Mouse (Mus musculus): ENCODE data around the gene Strada. TPM values are rescaled to one million over a fixed set of nuclear protein-coding genes. Genes with fewer than 3 reads are reported as not detected.

The Strada gene
- polyA plus RNA-seq (2012; fragmentation: generic; extraction: Trizol): 10 to 100 TPM; 15.6 to 21.2 TPM

DNA sequence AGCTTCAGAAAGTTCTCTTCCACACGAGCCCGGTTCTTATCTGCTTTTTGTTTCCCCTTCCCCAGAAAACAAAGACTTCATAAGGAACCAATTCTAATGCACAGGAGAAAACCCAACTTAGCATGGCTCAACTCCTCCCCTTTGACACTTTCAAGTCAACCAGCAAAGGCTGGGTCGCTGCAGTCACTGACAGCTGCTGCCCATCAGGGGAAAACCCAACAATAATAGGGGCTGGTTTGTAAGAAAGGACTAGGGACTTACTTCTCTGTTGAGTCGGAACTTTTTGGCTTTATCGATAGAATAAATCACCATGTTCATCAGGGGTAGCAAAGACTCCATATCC lies at the start of gene Strada:
Gene Strada (minus strand): TSS at position 46 of the 343 bp plus-strand sequence.

DNA sequence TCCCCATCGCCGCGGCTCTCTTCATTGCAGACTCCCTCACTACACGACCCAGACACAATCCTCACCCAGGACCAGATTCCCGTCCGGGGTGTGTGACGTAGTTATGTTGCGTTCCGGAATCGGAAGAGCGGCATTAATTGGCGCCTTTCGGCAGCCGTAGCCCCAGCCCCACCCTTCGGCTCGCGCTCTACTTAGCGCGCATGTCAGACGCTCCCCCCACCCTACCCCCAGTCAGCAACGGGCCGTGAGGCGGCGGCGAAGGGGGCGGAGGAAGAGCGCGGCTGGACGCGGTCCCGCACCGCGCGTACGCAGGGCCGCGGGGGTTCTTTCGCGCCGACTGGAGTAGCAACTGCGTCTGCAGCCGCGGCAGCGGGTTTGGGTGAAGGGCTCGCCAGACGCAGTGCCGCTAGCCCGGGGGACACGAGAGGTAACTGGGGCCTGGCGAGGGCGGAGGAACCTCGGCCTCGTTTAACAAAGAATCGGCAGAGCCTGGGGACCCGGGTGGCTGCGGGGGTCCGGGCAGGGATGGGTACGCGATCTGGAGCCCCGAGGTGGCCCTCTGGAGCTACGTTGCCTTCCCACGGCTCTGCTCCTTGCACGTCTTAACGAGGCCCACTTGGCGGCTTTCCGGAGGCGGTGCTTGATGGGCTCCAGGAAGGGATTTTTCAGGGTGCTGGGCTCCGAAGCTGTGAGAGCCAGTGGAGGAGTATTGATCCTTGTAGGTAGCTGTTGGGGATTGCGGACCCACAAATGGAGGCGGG lies 14.9 kb upstream of the Strada start, which contains the start of gene Ddx42:
Gene Ddx42 (plus strand): TSS at position 197 of the 761 bp plus-strand sequence.

DNA sequence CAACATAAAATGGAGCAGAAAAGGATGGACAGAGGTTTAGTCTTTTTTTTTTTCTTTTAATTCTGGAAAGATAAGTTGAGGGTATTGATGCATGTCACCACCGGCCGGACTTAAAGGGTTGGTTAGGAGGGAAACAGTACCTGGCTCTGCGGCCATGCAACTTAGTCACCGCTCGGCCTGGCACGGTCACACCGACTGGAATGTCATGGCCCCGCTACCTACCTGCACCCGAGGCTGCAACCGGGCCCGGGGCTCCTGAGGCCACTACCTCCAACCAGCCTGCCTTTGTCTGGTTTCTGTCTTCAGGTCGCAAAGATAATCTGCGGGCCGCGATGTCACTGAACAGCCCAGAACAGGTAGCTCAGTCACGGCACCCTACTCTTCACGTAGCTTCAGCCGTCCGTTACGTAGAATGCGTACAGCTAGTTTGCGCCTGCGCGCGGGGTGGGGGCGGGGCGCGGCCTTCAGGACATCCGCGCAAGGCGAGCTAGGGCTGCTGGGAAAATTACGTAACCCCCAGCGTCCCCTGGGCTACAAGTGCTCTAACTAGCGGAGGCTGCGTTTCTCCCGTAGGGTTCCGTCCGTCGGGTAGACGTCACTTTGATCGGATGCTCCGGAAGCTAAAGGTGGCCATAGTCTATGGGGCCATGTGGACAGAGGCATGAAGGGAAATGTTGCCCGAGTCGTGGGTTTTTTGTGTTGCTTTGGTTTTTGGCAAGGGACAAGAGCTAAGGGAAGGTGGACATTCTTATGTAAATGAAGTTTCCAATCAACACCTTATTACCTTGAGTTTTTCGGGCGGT lies 14.2 kb upstream of the Strada start, which contains the start of gene Ccdc47:
Gene Ccdc47 (minus strand): TSS at position 418 of the 803 bp plus-strand sequence.

DNA sequence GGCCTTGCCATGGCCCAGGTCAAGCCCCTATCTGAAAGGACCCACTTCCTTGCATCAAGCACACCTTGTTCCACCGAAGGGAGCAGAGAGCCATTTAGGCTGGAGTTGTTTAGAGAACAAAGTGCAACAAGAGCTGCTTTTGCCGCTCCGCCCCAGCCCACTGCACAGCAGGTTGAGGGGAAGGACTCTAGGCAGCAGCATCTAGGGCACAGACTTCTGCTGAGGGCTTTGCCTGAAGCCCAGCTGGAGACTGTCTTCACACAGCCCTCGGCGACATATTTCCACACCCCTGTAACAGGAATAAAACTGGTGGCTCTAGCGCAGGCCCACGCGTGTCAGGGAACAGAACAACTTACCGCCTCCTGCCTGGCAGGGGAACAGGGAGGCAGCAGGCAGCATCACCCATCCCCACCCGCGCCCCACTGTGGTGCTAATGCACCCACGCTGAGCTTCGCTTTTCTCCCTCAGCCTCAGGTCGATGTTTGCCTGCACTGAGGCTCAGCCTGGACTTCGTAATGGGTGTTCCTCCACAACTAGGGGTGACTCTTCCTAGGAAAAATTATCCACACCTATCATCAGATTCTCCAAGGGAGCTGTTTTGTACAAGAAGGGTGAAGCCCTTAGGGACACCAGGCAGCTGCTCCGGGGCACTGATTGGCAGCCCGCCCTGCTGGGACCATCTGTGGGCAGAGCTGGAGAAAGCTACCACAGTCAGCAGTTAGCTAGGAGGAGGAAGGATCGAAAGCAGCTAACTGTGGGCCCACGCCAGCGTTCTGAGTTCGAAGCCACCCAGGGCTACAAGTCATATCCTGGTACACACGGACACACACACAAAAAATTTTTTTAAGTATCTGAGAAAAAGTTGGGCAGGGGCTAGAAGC lies 40.9 kb downstream of the Strada start, which contains the start of the genes Gm10840 and Limd2:
Gene Gm10840 (plus strand): TSS at position 10 of the 881 bp plus-strand sequence.
Gene Limd2 (minus strand): TSS at position 20 of the 881 bp plus-strand sequence.

Other genes with a start within 250 kb of the Strada start
- gene Cyb561, start 248.8 kb downstream of the Strada start, polyA plus RNA-seq (2012; fragmentation: generic; extraction: Trizol): under 1 TPM; 0.14 to 0.15 TPM
- not detected for gene Ace, start 234.2 kb downstream of the Strada start, polyA plus RNA-seq (2012; fragmentation: generic; extraction: Trizol)
- gene Ace3, start 207.5 kb downstream of the Strada start, polyA plus RNA-seq (2012; fragmentation: generic; extraction: Trizol): not detected
- gene Kcnh6, start 194.0 kb downstream of the Strada start, polyA plus RNA-seq (2012; fragmentation: generic; extraction: Trizol): not detected
- 10 to 100 TPM; 17.9 to 41.8 TPM for gene Dcaf7, start 165.3 kb downstream of the Strada start, polyA plus RNA-seq (2012; fragmentation: generic; extraction: Trizol)
- gene Taco1, start 136.1 kb downstream of the Strada start, polyA plus RNA-seq (2012; fragmentation: generic; extraction: Trizol): 10 to 100 TPM in 1 of 2 experiments, 1 to 10 TPM in 1; 8.3 to 12.9 TPM
- 10 to 100 TPM in 1 of 2 experiments, 1 to 10 TPM in 1; 9.4 to 26.9 TPM for gene Map3k3, start 117.6 kb downstream of the Strada start, polyA plus RNA-seq (2012; fragmentation: generic; extraction: Trizol)
- gene Gm10840, start 41.3 kb downstream of the Strada start, polyA plus RNA-seq (2012; fragmentation: generic; extraction: Trizol): 1 to 10 TPM in 1 of 2 experiments, not detected in 1; 1.1 TPM
- 10 to 100 TPM; 71.9 to 89.6 TPM for gene Limd2, start 41.3 kb downstream of the Strada start, polyA plus RNA-seq (2012; fragmentation: generic; extraction: Trizol)
- gene Ccdc47, start 14.2 kb upstream of the Strada start, polyA plus RNA-seq (2012; fragmentation: generic; extraction: Trizol): 10 to 100 TPM in 1 of 2 experiments, 1 to 10 TPM in 1; 3.0 to 18.7 TPM
- gene Ddx42, start 14.8 kb upstream of the Strada start, polyA plus RNA-seq (2012; fragmentation: generic; extraction: Trizol): 10 to 100 TPM in 1 of 2 experiments, 1 to 10 TPM in 1; 2.8 to 28.5 TPM
- 10 to 100 TPM; 19.5 to 25.6 TPM for gene Ftsj3, start 53.9 kb upstream of the Strada start, polyA plus RNA-seq (2012; fragmentation: generic; extraction: Trizol)
- 100 to 1,000 TPM; 181 to 374 TPM for gene Psmc5, start 54.0 kb upstream of the Strada start, polyA plus RNA-seq (2012; fragmentation: generic; extraction: Trizol)
- 10 to 100 TPM; 42.5 to 74.2 TPM for gene Smarcd2, start 70.8 kb upstream of the Strada start, polyA plus RNA-seq (2012; fragmentation: generic; extraction: Trizol)
- under 1 TPM; 0.07 to 0.14 TPM for gene Tcam1, start 74.5 kb upstream of the Strada start, polyA plus RNA-seq (2012; fragmentation: generic; extraction: Trizol)
- under 1 TPM; 0.05 to 0.09 TPM for gene Gh, start 99.7 kb upstream of the Strada start, polyA plus RNA-seq (2012; fragmentation: generic; extraction: Trizol)
- gene Cd79b, start 112.6 kb upstream of the Strada start, polyA plus RNA-seq (2012; fragmentation: generic; extraction: Trizol): under 1 TPM in 1 of 2 experiments, not detected in 1; 0.06 TPM
- under 1 TPM in 1 of 2 experiments, not detected in 1; 0.02 TPM for gene Scn4a, start 151.1 kb upstream of the Strada start, polyA plus RNA-seq (2012; fragmentation: generic; extraction: Trizol)
- not detected for gene Prr29, start 163.3 kb upstream of the Strada start, polyA plus RNA-seq (2012; fragmentation: generic; extraction: Trizol)
- gene Icam2, start 185.9 kb upstream of the Strada start, polyA plus RNA-seq (2012; fragmentation: generic; extraction: Trizol): under 1 TPM in 1 of 2 experiments, not detected in 1; 0.13 TPM